Mouse (Mus musculus): Measurements from ENCODE around the gene Flt4.

The Flt4 gene

GRCm38 (mm10) chr11:49650113-49650993 is 41.3 kb downstream of the Flt4 start:
- no peak for DNase-seq (ENCODE audit: low spot score in 2 of 2)

- DNase-seq (ENCODE audit: low spot score in 2 of 2), result peak; percentile 26 to 34
Observed at GRCm38 (mm10) chr11:49650994-49651761, 42.1 kb downstream of the Flt4 start.

DNA sequence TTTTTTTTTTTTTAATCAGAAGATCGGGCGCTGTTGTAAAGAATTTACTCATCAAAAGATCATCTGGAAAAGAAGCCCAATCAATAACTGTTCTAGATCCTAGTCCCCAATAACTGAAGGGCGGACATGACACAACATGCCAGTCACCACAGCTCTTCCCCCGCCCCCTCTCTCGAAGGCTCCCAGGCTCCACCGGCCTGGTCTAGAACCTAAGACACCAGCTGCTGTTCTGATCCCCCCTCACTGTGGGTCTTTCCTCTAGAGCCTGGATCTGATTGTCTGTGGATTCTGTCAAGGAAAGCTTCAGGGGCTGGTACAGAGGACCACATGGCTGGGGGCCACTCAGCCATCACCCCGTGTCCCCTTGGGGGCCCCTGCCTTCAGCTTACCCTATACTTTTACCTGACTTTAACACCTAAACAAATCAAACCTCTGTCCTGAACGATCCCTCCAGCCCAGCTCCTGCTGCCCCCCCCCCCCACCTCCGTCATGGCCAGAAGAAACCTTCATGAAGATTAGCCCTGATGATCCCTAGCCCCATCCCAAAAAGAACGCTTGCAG is 42.8 kb downstream of the Flt4 start:
- no peak for DNase-seq (ENCODE audit: low spot score in 2 of 2)

GRCm38 (mm10) chr11:49652401-49653078 is 43.5 kb downstream of the Flt4 start:
- DNase-seq (ENCODE audit: low spot score in 2 of 2), result peak; percentile 83 to 87

DNA sequence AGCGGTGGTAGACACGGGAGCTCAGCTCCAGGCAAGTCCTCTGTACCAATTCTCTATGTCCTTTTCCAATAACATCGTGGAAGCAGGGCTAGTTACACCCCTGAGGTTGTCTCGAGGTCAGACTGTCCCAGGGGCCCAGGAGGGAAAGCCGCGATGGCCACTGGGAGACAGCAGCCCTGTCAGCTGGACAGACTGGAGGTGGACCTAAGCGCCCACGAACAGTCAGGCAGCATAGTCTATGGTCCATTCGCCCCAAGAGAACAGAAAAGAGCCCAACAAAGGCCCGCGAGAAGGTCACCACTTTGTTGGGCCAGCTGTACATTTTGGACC is 44.0 kb downstream of the Flt4 start:
- DNase-seq (ENCODE audit: low spot score in 2 of 2), result no peak

DNA sequence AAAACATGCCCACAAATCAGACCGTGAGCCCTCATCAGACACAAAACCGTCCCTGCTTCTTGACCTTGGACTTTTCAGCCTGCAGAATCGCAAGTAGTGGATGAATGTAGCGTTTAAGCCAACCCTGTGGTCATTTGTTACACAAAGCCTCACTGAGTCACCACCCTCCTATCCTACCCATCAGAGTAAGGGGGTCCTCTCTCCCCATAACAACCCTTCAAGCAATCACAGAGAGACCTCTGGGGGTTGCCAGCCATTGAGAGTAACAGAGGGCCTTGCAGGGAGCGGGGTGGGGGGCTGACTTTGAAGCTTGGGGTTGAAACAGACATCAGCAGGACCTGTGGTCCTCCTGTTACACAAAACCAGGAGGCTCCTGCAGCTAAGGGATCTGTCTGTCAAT is 45.6 kb downstream of the Flt4 start:
- DNase-seq (ENCODE audit: low spot score in 2 of 2), result no peak

DNA sequence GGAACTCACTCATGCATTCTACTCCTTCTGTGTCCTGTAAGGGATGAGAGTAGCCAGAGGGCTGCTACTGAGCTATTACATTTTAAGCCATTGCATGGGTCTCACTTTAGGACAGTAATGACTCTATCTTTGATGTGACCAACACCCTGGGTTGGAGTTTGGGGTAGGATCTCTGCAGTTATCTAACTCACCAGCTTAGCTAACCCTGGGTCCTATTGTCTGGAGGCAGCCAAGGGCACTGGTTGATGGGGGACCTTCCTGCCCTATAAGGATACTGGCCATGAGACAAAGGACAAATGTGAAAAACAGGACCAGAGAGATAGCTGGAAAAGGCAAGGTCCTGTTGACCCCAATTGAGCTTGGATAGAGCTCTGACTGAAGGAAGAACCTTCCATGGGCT is 46.4 kb downstream of the Flt4 start:
- no peak for DNase-seq (ENCODE audit: low spot score in 2 of 2)

GRCm38 (mm10) chr11:49658065-49658464 is 49.0 kb downstream of the Flt4 start:
- DNase-seq (ENCODE audit: low spot score in 2 of 2), result no peak

GRCm38 (mm10) chr11:49658791-49659469 is 49.9 kb downstream of the Flt4 start:
- DNase-seq (ENCODE audit: low spot score in 2 of 2), result no peak

DNA sequence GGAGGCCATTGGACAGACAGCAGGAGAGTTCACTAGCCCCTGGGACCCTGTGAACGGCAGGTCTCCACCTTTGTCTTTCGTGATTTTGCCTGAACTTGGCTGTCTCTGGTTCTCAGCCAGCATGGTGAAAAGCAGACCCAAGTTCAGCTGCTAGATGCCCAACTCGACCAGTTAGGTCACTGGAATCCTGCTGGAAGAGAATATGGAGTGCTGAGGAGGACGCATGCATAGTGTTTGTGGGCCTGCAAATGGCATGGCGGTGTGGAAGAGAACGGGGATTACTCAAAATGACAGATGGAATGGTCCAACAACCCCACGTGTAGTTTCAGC is 50.4 kb downstream of the Flt4 start:
- DNase-seq (ENCODE audit: low spot score in 2 of 2), result no peak

- DNase-seq (ENCODE audit: low spot score in 2 of 2), result no peak
Observed at GRCm38 (mm10) chr11:49662292-49662780, 53.3 kb downstream of the Flt4 start.

GRCm38 (mm10) chr11:49663310-49663709 is 54.2 kb downstream of the Flt4 start, which contains the start of gene Scgb3a1:
Gene Scgb3a1, plus strand, starts transcription at chr11:49663610.
- no peak for DNase-seq (ENCODE audit: low spot score in 2 of 2)

- no peak for DNase-seq (ENCODE audit: low spot score in 2 of 2)
Observed at GRCm38 (mm10) chr11:49664262-49665140, 55.4 kb downstream of the Flt4 start.

- DNase-seq (ENCODE audit: low spot score in 2 of 2), result no peak
Observed at GRCm38 (mm10) chr11:49665462-49665861, 56.4 kb downstream of the Flt4 start.

DNA sequence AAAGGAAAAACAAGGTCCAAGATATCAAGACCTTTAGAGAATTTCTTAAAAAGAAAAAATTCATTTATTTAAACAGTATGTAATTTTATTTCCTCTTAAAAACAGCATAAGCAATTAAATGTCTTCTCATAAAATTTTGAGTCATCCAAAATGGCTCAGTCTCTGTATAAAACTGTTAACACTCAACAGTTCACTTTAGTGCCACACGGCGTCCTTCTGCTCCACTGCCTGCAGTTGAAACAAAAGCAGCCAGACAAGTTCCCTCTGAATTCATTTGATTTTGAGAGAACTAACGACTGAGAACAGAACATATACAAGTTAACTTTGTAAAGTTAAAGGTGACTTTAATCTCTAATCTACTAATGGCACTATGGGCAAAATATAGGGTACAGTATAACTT is 64.4 kb downstream of the Flt4 start:
- DNase-seq (ENCODE audit: low spot score in 2 of 2), result no peak

DNA sequence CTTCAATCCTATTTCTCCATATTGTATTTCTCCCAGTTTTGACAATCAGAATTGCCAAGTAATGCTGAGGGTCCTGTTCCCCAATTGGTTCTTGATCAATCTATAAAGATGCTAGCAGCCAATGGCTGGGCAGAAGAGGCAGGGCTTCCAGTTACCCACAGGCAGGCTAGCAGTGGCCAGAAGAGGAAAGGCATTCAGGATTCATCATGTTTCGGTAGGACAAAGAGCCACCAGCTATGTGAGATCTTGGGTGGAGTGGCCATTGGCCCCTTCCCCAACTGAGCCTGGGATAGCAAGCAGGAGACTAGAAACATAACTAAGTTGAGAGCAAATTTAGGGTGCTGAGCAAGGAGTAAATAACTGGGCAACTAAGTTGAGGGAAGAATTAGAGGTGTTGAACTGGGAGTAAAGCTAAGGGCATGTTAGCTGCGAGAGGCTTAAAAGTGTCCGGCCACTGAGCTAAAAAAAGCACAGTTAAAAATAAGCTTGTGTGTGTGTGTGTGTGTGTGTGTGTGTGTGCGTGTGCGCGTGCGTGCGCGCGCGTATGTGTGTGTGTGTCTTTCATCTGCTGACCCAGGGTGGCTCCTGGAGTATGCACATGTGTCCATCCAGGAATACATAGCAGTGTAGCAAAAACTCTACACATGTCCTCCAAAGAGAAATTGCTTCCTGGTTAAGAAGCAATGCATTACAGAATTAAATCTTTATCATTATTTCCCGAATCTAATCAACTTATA is 75.3 kb downstream of the Flt4 start:
- DNase-seq (ENCODE audit: low spot score in 2 of 2), result no peak

DNA sequence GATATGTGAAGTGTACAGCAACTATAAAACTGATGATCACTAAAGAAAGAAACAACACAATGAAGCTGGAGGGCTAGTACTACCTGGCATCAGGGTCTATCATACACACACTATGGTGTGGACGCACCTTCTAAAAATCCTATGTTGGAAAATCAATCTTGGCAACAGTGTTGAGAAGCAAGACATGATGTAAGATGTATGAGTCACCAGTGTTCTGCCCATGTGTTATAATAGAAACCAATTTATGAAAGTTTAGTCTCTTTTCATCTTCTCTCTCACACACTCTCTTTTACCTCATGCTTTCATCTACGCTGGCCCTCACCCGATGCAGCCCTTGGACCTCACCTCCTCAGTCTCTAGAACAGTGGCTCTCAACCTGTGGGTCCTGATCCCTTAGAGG is 86.0 kb downstream of the Flt4 start:
- no peak for DNase-seq (ENCODE audit: low spot score in 2 of 2)

DNA sequence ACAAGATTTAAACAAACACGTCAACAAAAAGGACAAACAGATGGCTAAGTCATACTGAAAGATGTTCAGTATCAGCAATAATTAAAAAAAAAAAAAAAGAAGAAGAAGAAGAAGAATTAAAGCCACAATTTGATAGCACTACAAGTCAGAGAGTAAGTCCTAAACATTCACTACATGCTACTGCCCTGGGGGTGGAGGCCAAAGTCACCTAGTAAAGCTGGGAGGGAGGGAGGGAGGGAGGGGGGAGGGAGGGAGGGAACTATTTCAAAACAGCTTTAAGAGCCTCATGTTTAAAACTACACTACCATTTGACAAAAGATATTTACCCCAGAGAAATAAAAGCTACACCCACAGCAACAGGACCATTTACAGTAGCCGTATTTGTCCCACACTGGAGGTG is 86.6 kb downstream of the Flt4 start:
- DNase-seq (ENCODE audit: low spot score in 2 of 2), result no peak

GRCm38 (mm10) chr11:49696472-49696871 is 87.4 kb downstream of the Flt4 start:
- no peak for DNase-seq (ENCODE audit: low spot score in 2 of 2)

DNA sequence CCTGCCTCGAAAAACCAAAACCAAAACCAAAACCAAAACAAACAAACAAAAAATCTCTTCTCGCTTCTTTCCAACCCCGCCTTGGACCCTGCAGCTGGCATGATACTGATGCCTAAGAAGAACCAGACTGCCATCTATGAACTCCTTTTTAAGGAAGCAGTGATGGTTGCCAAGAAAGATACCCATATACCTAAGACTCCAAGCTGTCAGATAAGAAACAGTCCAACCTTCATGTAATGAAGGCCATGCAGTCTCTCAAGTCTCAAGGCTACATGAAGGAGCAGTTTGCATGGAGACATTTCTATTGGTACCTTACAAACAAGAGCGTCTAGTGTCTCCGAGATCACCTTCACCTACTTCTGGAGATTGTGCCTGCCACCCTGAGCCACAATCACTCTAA is 88.7 kb downstream of the Flt4 start:
- DNase-seq (ENCODE audit: low spot score in 2 of 2), result no peak

Data from frontal cortex, postnatal 25 days (tissue).